Mouse (Mus musculus): ENCODE results near the gene Rab31. TPM values are rescaled to one million over a fixed set of nuclear protein-coding genes. Genes with fewer than 3 reads are reported as not detected.

The Rab31 gene
- total RNA-seq (2015; ENCODE audit: low replicate concordance) (9.4 and 10.5 TPM in 2 replicates), total RNA-seq (2017; ENCODE audit: low replicate concordance) (7.3 and 11.9 TPM in 2 replicates)

DNA sequence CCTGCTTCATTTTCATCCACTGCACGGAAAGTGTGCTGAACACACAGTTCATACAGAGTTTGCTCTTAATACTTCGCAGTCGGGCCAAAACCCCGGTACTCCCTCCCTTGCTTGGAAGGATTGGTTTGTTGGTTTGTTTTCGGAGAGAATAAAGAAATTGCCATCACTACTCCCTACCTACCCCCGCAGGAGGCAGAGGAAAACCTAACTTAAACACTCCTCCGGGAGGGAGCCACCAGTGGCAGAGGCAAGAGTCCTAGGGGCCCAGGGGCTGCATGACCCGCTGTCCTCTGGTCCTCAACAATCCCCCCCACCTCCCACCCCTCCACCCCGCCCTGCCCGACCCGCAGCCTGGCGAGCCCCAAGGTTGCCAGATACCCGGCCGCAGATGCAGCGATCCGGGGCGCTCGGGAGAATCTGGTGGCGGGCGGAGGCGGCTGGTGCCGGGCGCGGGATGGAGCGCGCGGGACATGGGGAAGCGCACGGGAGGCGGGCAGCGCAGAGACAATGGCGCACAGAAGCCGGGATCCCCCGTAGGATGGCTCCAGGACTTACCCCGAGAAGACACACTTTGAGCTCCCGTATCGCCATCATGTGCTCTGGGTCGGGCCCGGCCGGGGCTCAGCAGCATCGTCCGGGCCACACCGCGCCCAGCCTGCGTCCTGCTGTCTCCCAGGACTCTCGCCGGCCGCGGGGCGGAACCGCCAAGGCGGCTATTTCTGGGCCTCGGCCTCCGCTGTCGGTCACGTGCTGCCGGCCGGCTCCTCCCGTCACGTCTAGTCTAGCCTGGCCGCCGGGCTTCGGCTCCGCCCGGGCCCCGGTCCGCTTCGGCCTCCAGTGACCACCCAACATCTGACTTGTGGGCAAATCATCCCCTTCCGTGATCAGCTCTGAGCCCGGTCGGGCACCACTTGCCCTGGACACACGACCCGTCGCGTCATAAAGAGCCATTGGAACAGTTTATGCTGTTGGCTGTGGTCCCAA lies at the start of gene Rab31:
TSS of gene Rab31 (minus strand) at position 802 of the 984 bp plus-strand sequence.
- 0 out of 2 replicates have a peak, but pooled peaks have one; percentile 16 for ATAC-seq (replicated peaks; ENCODE audit: low FRiP score, poor library complexity, severe bottlenecking)

DNA sequence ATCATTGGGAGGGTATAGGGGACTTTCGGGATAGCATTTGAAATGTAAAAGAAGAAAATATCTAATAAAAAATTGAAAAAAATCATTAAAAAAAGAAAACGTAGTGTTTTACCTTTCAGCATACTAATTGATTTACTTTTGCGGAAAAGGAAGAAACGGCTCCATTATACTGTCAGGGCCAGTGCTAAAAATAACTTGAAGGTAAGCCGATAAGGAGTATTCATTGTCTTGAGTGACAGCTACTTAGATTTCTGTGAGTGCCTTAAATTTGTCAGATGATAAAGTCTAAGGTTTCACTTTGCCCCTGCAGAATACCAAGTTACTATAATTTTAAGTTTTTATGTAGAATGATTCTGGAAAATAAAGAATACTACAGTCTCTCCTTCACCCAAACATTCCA lies 47.6 kb upstream of the Rab31 start:
- ATAC-seq (replicated peaks; ENCODE audit: low FRiP score, poor library complexity, severe bottlenecking), result no peak

DNA sequence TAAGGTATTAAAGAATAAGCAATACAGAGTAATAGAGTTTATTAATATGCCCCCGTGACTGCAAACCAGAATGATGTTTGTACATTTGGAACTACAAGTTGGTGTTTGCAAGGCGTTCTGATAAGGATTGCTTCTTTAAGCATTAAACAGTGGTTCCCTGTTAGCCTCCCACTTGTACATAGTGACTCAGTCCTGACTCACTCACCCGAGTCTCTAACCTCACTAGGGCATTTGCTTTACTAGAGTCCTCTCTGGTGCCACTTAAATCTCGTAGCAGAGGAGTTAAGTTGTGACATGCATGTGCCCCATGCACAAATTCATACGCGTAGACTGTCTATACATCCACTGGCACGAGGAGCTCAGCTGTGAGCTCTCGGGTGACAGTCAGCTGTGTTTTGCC lies 41.2 kb upstream of the Rab31 start:
- ATAC-seq (replicated peaks; ENCODE audit: low FRiP score, poor library complexity, severe bottlenecking), result no peak

DNA sequence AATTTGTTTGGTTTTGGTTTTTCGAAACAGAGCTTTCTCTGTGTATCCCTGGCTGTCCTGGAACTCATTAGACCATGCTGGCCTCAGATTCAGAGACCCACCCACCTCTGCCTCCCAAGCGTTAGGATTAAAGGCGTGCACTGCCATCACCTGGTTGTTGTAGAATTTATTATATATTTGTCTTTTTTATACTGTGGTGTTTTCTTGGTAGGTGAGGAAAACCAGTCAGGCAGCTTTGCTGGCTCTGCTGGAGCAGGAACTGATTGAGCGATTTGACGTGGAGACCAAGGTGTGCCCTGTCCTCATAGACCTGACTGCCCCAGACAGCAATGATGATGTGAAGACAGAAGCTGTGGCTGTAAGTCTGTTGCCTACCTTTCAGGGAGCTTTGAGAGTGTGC lies 38.5 kb upstream of the Rab31 start:
- ATAC-seq (replicated peaks; ENCODE audit: low FRiP score, poor library complexity, severe bottlenecking), result no peak

DNA sequence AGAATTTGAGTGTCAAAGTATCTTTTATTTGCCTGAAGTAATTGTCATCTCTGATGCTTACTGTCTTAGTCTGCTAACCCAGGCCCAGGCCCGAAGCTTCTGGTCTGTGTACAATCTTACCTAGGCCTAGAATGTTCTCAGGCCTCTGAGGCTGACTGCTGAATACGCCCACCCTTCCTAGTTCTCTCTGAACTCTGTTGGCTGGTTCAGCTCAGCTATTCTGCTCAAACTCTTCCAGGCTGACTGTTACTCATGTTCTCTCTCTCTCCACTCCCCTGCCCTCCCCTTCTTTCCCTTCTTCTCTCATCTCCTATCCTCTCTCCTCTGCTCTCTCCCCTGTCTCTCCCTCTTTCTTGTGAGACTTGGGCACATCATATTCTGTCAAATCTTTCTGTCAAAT lies 33.9 kb upstream of the Rab31 start:
- no peak for ATAC-seq (replicated peaks; ENCODE audit: low FRiP score, poor library complexity, severe bottlenecking)

DNA sequence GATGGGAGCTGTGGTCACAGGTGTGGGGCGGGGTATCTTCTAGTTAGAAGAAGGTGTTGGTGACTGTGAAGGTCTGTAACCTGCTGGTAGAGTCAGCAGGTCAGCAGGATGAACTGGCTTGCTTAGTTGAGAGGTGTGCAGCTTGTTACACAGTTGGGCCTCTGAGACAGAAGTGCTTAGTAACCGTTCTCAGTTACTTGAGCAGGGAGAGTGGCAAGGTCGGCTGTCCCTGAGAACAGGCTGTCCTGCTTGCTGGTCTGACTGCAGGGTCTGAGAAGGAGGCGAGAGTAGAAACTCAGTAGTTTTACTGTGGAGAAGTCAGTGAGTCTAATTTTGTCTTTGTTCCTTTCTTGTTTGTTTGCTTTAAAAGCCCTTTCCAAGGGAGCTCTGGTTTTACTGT lies 33.4 kb upstream of the Rab31 start:
- ATAC-seq (replicated peaks; ENCODE audit: low FRiP score, poor library complexity, severe bottlenecking), result no peak

DNA sequence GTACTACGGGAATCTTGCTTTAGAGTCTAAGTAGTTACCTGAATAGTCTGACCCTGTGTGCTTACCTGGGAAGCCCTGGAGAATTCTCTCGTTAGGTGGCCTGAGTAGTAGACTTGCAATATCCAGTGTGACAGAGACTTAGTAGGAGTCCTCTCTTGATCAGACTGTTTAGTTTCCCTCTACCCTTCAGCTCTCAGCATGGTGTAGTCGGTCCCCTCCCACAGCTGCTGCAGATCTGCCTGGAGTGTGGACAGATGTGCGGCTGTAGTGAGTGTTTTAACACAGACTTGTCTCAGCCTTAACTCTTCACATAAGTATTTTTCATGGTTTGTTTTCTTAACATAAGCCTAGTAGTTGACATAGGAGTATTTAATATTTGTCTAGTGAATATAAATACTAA lies 29.5 kb upstream of the Rab31 start:
- ATAC-seq (replicated peaks; ENCODE audit: low FRiP score, poor library complexity, severe bottlenecking), result no peak

DNA sequence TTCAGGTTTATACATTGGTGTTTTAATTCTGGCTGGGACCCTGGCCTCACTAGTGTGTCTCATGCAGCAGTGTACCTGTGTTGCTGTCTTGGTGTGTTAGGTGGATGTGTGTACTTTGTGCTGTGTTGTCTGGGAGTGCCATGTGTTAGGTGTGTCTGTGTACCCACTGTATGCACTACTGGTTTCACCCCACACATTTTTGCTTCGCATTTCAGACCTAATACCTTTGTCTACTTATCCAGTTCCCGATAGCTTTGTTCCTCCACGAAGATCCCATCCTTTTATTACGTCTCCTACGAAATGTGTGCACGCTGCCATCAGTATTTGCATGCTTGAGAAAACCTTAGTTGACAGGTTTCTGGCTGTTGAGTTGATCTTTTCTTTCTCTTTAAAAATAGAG lies 27.9 kb upstream of the Rab31 start:
- no peak for ATAC-seq (replicated peaks; ENCODE audit: low FRiP score, poor library complexity, severe bottlenecking)

DNA sequence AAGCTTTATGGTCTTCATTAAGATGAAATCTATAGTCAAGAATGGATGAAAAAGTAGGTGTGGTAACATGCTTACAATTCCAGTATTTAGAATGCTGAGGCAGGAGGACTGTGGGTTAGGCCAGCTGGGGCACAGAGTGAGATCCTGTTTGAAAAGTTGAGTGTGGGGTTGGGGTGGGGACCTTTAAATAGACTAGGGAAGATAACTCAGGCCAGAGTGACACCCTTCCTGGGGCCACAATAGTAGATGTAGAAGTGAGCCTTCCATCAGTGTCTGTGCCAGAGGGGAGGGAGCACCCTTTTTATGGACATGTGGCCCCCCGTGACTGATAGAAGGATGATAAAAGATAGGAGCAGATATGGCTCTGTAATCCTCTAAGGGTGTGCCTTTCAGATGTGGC lies 26.8 kb upstream of the Rab31 start:
- no peak for ATAC-seq (replicated peaks; ENCODE audit: low FRiP score, poor library complexity, severe bottlenecking)

DNA sequence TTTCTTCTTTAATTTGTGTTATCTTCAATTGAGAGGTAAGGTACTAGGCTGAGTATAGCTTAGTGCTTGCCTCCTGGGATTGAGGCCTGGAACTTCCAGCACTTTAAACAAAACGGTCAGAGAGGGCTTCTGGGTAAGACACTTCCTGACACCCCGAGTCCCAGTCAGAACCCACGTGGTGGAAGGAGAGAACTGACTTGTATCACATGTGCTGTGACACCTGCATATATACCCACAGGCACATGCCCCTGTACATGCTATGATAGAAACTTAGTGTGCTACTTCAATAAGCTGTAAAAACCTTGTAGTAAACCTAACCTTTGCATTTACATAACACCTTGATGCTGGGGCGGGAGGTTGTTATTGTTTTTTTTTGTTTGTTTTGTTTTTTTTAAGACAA lies 25.9 kb upstream of the Rab31 start:
- ATAC-seq (replicated peaks; ENCODE audit: low FRiP score, poor library complexity, severe bottlenecking), result no peak

DNA sequence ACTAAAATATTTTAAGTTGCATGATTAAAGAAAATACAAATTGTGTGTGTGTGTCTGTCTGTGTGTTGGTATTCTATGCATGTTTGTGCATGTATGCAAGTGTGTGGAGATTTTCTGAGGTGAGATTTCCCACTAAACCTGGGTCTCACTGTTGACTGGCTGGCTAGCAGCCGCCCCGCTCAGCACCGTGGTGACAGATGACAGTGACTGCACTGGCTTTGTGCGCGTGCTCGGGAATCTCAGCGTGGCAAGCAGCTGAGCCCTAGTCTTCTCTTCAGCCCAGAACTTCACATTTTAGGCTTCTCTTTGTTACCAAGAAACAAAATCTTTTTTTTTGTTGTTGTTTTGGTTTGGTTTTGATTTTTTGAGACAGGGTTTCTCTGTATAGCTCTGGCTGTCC lies 23.5 kb upstream of the Rab31 start:
- no peak for ATAC-seq (replicated peaks; ENCODE audit: low FRiP score, poor library complexity, severe bottlenecking)

DNA sequence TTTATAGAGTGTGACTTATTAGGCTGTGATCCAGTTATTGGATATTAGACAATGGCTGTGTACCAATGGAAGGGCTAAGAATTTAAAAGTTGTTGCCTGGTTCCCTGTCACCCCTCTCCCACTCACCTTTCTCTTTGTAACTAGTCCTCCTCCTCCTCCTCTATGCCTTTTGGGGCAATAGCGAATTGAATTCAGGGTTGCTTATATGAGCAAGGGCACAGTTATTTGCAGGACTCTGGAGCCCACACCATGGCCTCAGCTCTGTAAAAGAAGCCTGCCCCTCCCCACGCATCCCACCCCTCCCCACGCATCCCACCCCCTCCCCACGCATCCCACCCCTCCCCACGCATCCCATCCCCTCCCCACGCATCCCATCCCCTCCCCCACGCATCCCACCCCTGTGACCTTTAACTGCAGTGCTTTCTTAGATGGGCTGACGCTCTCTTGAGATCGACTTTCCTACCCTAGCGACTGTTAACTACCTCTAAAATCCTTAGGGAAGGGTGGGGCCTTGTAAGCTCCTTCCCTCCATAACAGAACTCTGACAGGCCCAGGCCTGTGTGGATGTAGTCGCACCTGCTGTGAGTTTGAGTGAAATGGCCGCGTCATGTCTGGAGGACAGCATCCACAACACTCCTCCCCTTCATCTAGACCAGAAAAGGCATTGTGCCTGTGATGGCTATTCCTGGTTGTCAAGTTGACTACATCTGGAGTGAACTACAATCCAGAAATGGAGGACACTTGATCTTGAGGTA lies 21.7 kb upstream of the Rab31 start:
- ATAC-seq (replicated peaks; ENCODE audit: low FRiP score, poor library complexity, severe bottlenecking), result no peak

DNA sequence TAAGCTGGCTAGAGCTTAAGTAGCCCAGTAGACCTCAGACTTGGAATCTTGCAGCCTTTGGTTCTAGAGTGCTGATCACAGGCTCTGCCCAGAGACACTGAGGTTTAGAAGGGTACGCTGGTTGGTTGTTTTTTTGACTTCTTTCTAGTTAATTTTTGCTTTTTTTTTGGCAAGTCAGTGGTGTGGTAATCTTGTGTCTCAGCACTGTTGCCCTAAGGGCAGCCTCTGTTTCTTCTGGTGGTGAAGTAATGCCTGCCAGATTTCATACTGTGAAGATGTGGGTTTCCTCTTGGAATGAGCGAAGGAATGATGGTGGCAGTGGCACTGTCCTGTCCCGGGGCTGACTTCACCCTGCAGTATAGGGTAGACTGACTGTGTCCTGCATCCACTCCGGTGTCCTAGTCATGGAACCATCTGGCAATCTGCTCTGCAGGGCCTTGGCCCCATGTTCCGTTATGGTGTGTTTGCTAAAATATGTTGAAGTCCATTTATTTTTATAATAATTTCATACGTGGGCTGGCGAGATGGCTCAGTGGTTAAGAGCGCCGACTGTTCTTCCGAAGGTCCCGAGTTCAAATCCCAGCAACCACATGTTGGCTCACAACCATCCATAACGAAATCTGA lies 20.9 kb upstream of the Rab31 start:
- ATAC-seq (replicated peaks; ENCODE audit: low FRiP score, poor library complexity, severe bottlenecking), result no peak

DNA sequence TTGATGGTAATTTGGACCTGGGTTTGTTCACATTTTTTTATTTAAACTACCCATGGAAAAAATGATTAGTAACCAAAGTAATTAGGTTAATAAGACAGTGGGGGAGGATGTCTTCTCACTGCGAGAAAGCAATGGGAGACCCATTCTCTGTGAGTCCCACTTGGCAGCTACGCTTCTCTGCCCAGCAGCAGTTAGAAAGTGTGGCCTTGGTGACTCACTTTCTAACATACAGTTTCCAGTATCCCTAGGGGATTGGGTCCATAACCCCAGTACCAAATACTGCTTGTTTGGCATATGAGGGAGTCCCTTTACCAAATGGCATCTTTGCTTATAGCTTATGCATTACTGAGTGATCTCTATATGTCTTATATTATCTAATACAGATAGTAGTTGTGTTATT lies 18.6 kb upstream of the Rab31 start:
- no peak for ATAC-seq (replicated peaks; ENCODE audit: low FRiP score, poor library complexity, severe bottlenecking)

DNA sequence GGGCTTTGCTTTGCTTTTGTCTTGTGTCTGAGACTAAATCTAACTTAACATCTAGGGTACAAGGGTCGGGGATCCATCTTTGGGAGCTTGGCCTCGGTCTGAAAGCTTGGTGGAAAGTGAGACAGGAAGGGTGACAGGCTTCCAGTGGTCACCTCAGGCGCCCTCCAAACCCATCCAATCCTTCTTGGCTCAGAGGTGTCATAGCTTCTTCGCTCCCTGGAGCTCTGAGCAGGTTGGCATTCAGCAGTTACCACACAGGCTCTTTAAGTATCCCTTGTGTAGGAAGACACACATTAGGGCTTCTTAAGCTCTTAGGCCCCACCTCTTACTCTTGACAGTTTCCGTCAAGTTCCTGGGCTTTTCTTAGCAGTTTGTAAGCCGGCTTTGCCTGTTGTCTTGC lies 17.0 kb upstream of the Rab31 start:
- ATAC-seq (replicated peaks; ENCODE audit: low FRiP score, poor library complexity, severe bottlenecking), result no peak

DNA sequence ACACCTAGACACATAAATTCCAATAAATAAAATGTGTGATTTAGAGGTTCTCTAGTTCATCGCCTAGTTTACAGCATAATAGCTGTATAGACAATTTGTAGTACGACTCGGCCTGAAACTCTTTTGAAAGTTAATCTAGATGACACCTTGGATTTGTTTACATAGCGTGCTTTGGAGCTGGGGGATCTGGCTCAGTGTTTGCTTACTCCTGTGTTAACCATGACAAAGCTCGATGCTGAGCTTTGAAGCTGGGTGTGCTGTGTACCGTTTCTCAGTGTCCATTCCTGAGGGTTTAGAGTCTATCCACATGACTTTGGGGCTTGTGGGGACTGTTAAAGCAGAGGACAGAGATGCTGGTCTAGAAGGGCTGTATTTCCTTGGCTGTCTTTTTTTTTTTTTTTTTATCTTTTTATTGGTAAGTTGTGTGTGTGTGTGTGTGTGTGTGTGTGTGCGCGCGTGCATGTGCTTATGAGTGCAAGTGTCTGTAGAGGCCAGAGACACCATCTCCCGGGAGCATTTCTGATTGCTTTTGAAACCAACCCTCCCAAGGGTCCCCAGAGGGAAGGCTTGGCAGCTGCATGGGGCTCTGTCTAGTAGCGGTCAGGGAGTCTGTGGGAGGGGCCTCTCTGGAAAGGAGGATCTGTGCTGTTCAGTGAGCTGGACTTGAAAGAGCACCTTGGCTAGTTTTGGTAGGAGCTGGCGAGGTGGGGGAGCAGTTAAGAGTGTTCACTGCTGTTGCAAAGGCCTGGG lies 16.2 kb upstream of the Rab31 start:
- no peak for ATAC-seq (replicated peaks; ENCODE audit: low FRiP score, poor library complexity, severe bottlenecking)

DNA sequence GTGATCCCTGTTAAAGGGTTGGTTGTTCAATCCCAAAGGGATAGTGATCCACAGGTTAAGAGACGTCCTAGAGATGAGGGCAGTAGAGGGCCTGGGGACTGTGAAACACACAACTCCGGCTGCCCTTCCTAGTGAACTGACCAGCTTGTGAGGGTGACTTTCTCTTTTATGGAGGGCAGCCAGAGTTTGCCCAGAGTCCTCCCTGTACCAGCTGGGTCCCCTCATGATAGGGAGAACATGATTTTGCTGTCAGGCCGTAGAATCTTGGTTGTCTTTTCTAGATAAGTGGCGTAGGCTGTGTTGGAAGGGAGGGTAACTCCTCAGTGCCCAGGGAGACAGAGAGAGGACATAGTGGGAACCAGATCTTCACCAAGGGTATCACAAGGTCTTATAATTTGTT lies 14.7 kb upstream of the Rab31 start:
- ATAC-seq (replicated peaks; ENCODE audit: low FRiP score, poor library complexity, severe bottlenecking), result no peak

DNA sequence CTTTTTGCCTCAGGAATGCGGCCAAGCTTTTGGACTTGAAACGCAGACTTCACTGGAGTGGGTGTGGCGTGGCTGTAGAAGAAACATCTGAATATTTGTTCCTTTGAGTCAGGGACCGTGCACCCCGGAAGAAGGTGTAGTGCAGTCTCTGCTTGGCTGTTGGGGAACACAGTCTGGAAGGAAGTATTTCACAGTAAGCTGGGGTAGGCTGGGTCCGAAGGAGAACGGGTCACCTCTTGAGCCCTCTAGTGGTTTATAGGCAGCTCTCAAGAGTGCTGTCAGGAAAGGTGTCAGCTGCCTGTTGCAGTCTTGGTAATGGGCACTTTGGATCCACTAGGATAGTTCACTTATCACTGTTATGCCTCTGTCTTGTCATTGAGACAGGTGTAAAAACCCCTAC lies 13.7 kb upstream of the Rab31 start:
- no peak for ATAC-seq (replicated peaks; ENCODE audit: low FRiP score, poor library complexity, severe bottlenecking)

DNA sequence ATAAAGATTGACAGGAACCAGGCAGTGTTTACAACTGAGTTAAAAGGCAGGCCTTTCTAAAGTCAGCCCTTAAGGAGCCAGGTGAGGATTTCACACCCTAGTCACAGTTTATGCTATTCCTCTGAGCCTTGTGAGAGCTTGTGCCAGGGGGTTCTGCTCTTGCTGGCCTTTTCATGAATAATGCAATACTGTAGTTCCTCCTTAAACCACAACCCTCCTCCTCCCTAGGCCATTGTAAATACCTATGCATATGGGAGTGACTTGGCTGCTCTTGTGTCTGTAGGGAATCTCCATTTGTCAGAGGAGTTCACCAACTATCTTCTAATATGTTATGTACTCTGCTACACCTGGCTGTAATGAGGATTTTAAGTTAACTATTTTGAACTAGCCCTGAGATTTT lies 13.2 kb upstream of the Rab31 start:
- ATAC-seq (replicated peaks; ENCODE audit: low FRiP score, poor library complexity, severe bottlenecking), result no peak

DNA sequence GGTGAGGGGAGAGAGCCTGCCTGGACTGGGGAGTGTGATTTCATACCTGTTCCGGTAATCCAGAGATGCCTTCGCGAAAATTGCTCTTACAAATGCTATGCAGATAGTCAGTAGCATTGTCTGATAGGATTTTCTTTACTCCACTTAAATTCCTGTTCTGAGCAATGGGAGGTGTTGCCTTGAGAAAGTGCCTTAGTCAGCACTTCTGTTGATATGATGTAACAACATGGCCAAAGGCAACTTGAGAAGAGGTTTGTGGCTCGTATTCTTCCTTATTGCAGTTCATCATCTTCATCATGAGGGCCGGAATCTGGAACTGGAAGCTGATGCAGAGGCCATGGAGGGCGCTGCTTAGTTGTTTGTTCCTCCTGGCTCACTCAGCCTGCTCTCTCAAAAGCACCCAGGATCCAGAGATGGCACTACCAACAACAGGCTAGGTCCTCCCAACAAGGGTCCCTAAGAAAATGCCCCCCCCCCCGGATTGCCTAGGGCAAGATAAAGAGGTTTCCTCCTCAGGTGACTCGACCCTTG lies 12.1 kb upstream of the Rab31 start:
- ATAC-seq (replicated peaks; ENCODE audit: low FRiP score, poor library complexity, severe bottlenecking), result no peak
